Mouse (Mus musculus) stomach, embryonic 16.5 days (tissue): ENCODE measurements around the gene Pik3ip1. TPM values are rescaled to one million over a fixed set of nuclear protein-coding genes. Genes with fewer than 3 reads are reported as not detected.

Experiments
- ATAC-seq: fragments of 200-750 bp; cut with Nextera tagmentation; 2 replicates; pipeline ENCODE4 v1.8.0; 2017; ENCODE audit warnings: moderate number of reproducible peaks, moderate TSS enrichment; ENCODE audit not compliant: insufficient read depth, low FRiP score
- H3K27ac ChIP-seq: fragments of 300-500 bp; sonication (generic); 2 replicates; pipeline ENCODE4 v1.5.1; 2014; ENCODE audit warnings: low read length
- H3K27me3 ChIP-seq: fragments of 300-500 bp; sonication (generic); 2 replicates; pipeline ENCODE4 v1.6.1; 2014; ENCODE audit warnings: low read length, control low read depth, mixed read lengths; ENCODE audit not compliant: control insufficient read depth, insufficient read depth
- H3K36me3 ChIP-seq: fragments of 300-500 bp; sonication (generic); 2 replicates; pipeline ENCODE4 v1.6.1; 2014; ENCODE audit warnings: low read length; ENCODE audit not compliant: control insufficient read depth, insufficient read depth
- H3K4me1 ChIP-seq: fragments of 300-500 bp; sonication (generic); 2 replicates; pipeline ENCODE4 v1.6.1; 2014; ENCODE audit warnings: low read length, control low read depth, mixed read lengths; ENCODE audit not compliant: control insufficient read depth, insufficient read depth
- H3K4me2 ChIP-seq: fragments of 300-500 bp; sonication (generic); 2 replicates; pipeline ENCODE4 v1.6.1; 2014; ENCODE audit warnings: low read depth, low read length, mixed read lengths
- H3K4me3 ChIP-seq: fragments of 300-500 bp; sonication (generic); replicated peaks from 2 replicates; pipeline ENCODE4 v1.5.1; 2014; ENCODE audit warnings: mild to moderate bottlenecking, low read length
- H3K9ac ChIP-seq: fragments of 300-500 bp; sonication (generic); 2 replicates; pipeline ENCODE4 v1.6.1; 2014; ENCODE audit warnings: low read length
- H3K9me3 ChIP-seq: fragments of 300-500 bp; sonication (generic); replicated peaks from 2 replicates; pipeline ENCODE4 v1.6.1; 2016; ENCODE audit warnings: low read length, control low read depth; ENCODE audit not compliant: control insufficient read depth
- WGBS: fragments of 180-500 bp; shearing (Covaris S2); extraction: QIAGEN DNeasy Blood & Tissue Kit; methylation state at CpG from one replicate; pipeline ENCODE4 v1.1.7; 2014; 5-methylcytosine and 5-hydroxymethylcytosine counted together
- polyA plus RNA-seq: library from polyadenylated mRNA; unstranded; fragments of >200 nt; fragmentation: Nextera tagmentation; extraction: Ambion mirVana; gene quantifications from 2 replicates; pipeline ENCODE4 v1.2.1, GENCODE M21; 2015

Pik3ip1 gene
- polyA plus RNA-seq, 1 experiment from 2014 or later: 11.8 TPM

DNA sequence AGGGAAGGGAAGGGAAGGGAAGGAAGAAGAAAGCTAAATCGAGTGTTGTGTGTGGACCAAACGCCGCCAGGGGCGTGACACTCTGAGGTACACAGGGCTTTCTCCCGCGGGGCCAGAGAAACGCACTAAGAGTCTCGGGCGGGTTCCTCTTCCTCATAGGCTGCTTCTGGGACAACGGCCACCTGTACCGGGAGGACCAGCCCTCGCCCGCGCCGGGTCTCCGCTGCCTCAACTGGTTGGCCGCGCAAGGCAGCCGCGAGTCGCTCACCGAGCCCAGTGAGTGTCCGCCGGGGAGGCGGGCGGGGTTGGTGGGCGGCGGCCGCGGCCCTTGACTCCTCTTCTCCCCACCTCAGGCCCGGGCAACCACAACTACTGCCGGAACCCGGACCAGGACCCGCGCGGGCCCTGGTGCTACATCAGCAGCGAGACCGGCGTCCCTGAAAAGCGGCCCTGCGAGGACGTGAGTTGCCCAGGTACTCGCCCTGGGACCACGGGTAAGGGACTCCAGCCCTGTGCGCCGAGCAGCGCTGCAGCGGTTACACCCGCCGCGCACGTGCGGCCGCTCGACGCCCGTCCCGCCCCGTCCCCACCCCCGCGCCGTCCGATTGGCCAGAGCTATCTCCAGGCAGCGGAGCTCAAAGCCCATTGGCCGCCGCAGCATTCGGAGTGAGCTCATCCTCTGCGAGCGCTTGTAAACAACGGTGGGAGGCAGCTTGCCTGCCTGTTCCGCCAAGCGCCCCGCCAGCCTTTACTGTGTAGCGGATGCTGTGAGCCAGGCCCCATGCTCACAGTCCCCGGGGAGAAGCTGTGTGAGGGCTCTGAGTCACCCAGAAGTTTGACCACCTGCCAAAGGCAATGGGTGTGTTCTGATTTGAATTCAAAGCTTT lies 1.8 kb downstream of the Pik3ip1 start:
- under 1% methylated on average over 75 of the region's 75 CpGs for WGBS
- Histone ChIP-seq H3K27me3 (no peaks in the 10 kb centered on the region), H3K9me3 (no peaks in the 10 kb centered on the region), H3K4me2 (peak overlapping the region; percentile 100), H3K36me3 (no peaks in the 10 kb centered on the region), H3K4me3 (peak overlapping the region; percentile 55), H3K9ac (peak overlapping the region; percentile 74), H3K4me1 (peaks cover 35% of the 10 kb centered on the region), H3K27ac (peak overlapping the region; percentile 84)
- ATAC-seq: peak; percentile 94

DNA sequence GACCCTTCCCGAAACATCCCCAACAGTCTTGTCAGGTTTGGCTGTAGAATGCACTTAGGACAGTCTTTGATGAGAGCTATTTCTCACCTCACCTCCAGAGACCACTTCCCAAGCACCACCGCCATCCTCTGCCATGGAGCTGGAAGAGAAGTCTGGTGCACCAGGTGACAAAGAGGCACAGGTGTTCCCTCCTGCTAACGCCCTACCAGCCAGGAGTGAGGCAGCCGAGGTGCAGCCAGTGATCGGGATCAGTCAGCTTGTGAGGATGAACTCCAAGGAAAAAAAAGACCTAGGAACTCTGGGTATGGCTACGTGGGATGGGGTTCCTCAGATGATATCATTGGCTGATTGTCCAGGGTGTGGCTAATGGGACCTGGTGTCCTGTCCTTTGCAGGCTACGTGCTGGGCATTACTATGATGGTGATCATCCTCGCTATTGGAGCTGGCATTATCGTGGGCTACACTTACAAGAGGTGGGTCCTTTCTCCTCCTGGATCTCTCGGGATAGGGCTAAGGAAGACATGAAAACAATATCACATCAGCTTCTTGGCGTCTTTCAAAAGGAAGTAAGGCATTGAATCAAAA lies 3.0 kb downstream of the Pik3ip1 start:
- H3K9ac ChIP-seq: no peak overlapping the region
- no peaks in the 10 kb centered on the region for H3K9me3 ChIP-seq
- peaks cover 46% of the 10 kb centered on the region for H3K4me1 ChIP-seq
- no peaks in the 10 kb centered on the region for H3K27me3 ChIP-seq
- H3K36me3 ChIP-seq: no peaks in the 10 kb centered on the region
- WGBS: 86% methylated on average over 11 of the region's 11 CpGs
- H3K27ac ChIP-seq: peak overlapping the region; percentile 76; the same call in 1 of the 2 replicates
- no peak overlapping the region for H3K4me3 ChIP-seq
- no peak for ATAC-seq
- H3K4me2 ChIP-seq: no peak overlapping the region

DNA sequence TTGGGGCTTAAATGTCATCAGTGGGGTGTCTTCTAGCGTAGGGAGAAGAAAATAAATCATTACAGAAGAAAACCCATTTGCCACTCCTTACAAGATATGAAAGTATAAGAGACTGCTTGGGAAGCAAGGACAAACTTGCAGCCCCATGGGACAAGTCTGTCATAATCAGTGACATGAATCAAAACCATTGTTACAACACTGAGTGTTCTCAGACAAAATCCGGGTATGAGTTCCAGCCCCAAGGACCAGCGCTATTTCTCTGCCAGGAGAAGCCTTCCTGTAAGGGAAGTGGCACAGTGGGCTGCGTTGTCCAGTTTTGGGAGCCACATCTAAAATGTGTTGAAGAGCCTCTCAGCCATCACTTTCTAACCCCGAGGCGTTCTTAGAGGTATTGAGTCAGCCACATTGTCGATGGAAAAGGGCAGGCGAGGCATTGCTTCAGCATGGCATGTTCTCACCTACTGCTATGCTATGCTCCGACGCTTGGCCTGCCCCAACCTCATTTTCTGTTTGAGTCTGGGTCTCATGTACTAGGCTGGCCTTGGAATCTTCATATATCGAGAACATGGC lies 4.0 kb downstream of the Pik3ip1 start:
- no peak overlapping the region for H3K4me2 ChIP-seq
- no peaks in the 10 kb centered on the region for H3K27me3 ChIP-seq
- peaks cover 46% of the 10 kb centered on the region for H3K4me1 ChIP-seq
- 89% methylated on average over 11 of the region's 11 CpGs for WGBS
- H3K4me3 ChIP-seq: no peak overlapping the region
- no peak for ATAC-seq
- H3K9me3 ChIP-seq: no peaks in the 10 kb centered on the region
- no peak overlapping the region for H3K9ac ChIP-seq
- H3K27ac ChIP-seq: no peak overlapping the region
- no peaks in the 10 kb centered on the region for H3K36me3 ChIP-seq

DNA sequence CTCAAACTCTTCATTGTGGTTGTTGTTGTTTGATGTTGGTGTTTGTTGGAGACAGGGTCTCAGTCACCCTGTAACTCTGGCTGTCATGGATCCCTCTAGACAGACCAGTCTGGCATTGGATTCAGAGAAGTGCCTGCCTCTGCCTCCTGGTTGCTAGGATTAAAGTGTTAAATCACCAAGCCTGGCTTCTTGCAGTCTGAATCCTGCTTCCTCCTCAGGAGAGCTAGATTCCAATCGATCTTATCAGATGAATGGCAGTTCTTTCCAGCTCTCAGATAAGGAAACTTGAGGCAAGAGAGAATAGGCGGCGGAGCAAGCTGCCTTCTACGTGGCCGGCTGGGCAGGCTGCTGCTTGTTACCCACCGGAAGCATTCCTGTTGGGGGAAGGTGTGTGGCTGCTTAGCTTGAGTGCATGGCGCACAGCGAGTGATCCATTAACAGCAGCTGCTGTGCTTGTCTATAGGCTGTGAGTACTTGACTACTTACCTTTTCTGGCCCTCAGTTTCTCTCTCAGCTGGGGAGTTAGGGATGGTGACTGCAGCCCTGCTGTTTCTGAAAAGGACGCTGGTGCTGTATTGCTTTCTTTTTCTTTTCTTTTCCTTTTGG lies 4.6 kb downstream of the Pik3ip1 start:
- H3K27ac ChIP-seq: peak overlapping the region; percentile 53
- no peak overlapping the region for H3K4me3 ChIP-seq
- no peak overlapping the region for H3K4me2 ChIP-seq
- H3K27me3 ChIP-seq: no peaks in the 10 kb centered on the region
- ATAC-seq: no peak
- WGBS: 36% methylated on average over 9 of the region's 9 CpGs
- no peaks in the 10 kb centered on the region for H3K9me3 ChIP-seq
- no peaks in the 10 kb centered on the region for H3K36me3 ChIP-seq
- peaks cover 41% of the 10 kb centered on the region for H3K4me1 ChIP-seq
- H3K9ac ChIP-seq: peak overlapping the region; percentile 36; the same call in 1 of the 2 replicates

DNA sequence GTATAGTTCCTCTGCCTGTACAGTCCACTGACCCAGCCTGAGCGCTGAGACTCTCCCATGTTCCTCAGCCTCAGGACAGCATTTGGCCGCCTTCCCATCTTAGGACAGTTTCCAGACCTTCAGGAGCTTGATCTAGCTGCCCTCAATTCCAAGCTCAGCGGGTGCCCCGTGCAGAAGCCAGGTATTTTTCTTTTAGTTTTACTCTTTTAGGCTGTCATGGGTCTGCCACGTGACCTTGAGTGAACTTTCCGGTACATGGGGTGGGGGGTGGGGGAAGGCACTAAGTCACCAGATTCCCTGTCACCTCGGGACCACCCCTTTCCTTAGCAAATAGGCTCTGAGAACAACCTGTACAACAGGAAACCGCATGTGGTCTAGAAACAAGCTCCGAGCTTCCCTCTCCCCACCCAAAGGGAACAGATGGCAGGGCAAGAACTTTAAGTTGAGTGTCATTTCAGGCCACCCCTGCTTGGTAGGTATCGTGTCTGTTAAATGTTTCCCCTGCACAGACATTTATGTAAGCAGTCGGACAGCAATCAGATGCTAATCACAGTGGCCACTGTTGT lies 5.5 kb downstream of the Pik3ip1 start:
- no peaks in the 10 kb centered on the region for H3K27me3 ChIP-seq
- H3K9ac ChIP-seq: peak overlapping the region; percentile 36; the same call in 1 of the 2 replicates
- H3K9me3 ChIP-seq: no peaks in the 10 kb centered on the region
- peaks cover 40% of the 10 kb centered on the region for H3K4me1 ChIP-seq
- no peak overlapping the region for H3K4me3 ChIP-seq
- H3K27ac ChIP-seq: peak overlapping the region; percentile 53
- H3K36me3 ChIP-seq: no peaks in the 10 kb centered on the region
- ATAC-seq: no peak
- peak overlapping the region; percentile 27 for H3K4me2 ChIP-seq
- 24% methylated on average over 11 of the region's 11 CpGs for WGBS

DNA sequence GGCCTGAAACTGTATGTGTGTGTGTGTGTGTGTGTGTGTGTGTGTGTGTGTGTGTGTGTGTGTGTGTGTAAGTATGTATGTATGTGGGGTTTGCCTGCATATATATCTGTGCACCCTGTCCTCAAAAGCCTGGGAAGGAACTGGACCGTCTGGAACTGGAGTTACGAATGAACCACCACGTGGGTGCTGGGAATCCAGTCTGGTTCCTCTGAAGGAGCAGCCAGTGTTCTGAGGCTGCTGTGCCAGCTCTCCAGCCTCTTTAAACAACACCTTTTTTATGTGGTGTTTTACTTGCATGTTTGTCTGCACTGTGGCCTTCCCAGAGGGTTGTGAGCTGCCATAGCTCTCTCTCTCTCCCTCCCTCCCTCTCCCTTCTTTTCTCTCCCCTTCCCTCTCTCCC lies 6.4 kb downstream of the Pik3ip1 start:
- H3K9ac ChIP-seq: no peak overlapping the region
- 75% methylated on average over 3 of the region's 3 CpGs for WGBS

DNA sequence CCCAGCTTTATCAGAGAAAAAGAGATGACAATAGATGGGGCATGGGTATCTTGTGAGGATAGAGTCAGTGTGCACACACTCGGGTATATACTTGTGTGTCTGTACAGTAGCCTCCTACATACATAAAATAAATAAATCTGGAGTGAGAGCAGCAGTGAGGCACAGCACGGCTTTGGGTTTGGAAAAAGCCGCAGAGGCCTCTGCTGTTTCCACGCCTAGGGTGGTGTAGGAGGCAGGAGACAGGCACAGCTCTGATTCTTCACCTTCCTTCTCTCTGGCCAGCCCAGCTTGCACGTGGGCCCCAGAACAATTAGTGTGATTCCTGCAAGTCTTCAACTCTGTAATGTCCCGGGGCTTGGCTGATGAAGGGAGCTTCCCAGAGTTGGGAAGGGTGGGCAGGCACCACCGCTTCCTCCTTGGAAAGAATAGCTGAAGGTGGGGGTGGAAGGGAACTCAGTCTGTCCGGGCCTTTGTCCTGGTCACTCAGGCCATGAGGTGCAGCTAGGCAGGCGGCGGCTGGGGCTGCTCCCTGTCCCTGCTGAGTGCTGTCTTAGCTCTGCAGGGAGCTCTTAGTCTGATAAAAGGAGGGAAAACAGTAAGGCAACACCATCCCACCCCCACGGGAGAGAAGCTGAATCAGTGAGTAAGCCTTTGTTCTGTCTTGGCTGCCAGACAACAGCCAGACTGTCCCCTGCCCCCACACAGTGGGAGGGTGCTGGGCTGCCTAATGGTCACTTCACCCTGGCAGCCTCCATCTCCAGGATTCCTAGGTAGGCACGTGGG lies 7.2 kb downstream of the Pik3ip1 start:
- Histone ChIP-seq H3K27ac (peak overlapping the region; percentile 53), H3K27me3 (no peaks in the 10 kb centered on the region), H3K4me3 (no peak overlapping the region), H3K9ac (peak overlapping the region; percentile 56), H3K36me3 (no peaks in the 10 kb centered on the region), H3K9me3 (no peaks in the 10 kb centered on the region), H3K4me2 (no peak overlapping the region), H3K4me1 (peaks cover 35% of the 10 kb centered on the region)
- peak; percentile 34 for ATAC-seq
- 16% methylated on average over 12 of the region's 12 CpGs for WGBS

More for the DNA sequence above, 6.4 kb downstream of the Pik3ip1 start:
- Histone ChIP-seq H3K4me1 (peaks cover 36% of the 10 kb centered on the region), H3K4me3 (no peak overlapping the region), H3K27me3 (no peaks in the 10 kb centered on the region), H3K36me3 (no peaks in the 10 kb centered on the region), H3K4me2 (no peak overlapping the region), H3K9me3 (no peaks in the 10 kb centered on the region), H3K27ac (no peak overlapping the region)
- no peak for ATAC-seq

DNA sequence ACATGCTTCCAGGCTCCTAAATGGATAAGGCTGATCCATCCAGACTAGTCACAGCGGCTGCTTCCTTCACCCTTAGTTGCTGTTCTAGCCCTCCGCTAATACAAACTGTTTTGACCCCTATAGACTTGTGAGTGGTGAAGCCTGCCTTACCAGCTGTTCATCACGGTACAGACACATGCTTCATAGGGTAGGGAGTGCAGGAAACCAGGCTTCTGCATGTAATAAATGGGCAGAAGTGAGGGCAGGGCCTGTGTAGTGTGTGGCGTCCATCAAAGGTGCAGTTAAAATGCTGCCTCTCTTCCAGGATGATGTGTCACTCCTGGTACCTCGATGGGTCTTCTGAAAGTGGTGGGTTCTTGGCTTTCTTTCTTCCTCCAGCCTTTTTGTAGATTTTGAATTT lies 7.8 kb downstream of the Pik3ip1 start:
- no peak for ATAC-seq
- Histone ChIP-seq H3K4me2 (no peak overlapping the region), H3K27ac (peak overlapping the region; percentile 53), H3K27me3 (no peaks in the 10 kb centered on the region), H3K4me3 (no peak overlapping the region), H3K9ac (peak overlapping the region; percentile 56; the same call in 1 of the 2 replicates), H3K9me3 (no peaks in the 10 kb centered on the region), H3K36me3 (no peaks in the 10 kb centered on the region), H3K4me1 (peaks cover 30% of the 10 kb centered on the region)
- 58% methylated on average over 5 of the region's 5 CpGs for whole genome bisulfite sequencing
